Mouse (Mus musculus) small intestine, adult 2 months (tissue): ENCODE data around the gene Lrwd1.

ENCODE experiments used
- CTCF ChIP-seq: fragments of 200-500 bp; IDR thresholded peaks from 2 replicates; pipeline ENCODE4 v1.5.1; 2012; ENCODE audit warnings: low read depth, mild to moderate bottlenecking, control low read depth, inconsistent platforms, low read length, moderate library complexity, mixed read lengths; ENCODE audit not compliant: insufficient replicate concordance, insufficient read length; ENCODE audit errors: extremely low read depth
- POLR2A ChIP-seq: fragments of 200-500 bp; IDR thresholded peaks from 2 replicates; pipeline ENCODE4 v1.6.1; 2012; ENCODE audit warnings: low read depth, mild to moderate bottlenecking, control low read depth, inconsistent platforms, low read length, moderate library complexity

- peak; percentile 73; the same call in 1 of the 2 replicates for TF ChIP-seq CTCF
- TF ChIP-seq POLR2A = no peak
These were observed 1.9 kb upstream of the Lrwd1 start for GRCm38 (mm10) chr5:136137658-136138274.
